Mouse (Mus musculus) layer of hippocampus, postnatal 25 days (tissue): Measurements from ENCODE around the gene Usp16. TPM values are rescaled to one million over a fixed set of nuclear protein-coding genes. Genes with fewer than 3 reads are reported as not detected.

Experiments
- DNase-seq, 2 experiments: peaks; one replicate each; pipeline ENCODE4 v3.0.0; 2022; ENCODE audit warnings: mixed read lengths in 2 of 2, low spot score in 1 of 2; ENCODE audit errors: extremely low spot score in 1 of 2
- total RNA-seq, 2 experiments: library from RNA; stranded (reverse); gene quantifications; 2 replicates each; pipeline ENCODE4 v1.2.3; 2021

Gene Usp16
- 10 to 100 TPM; 36.1 to 46.4 TPM for total RNA-seq

GRCm38 (mm10) chr16:87454419-87455179, at the start of gene Usp16:
Gene Usp16, plus strand, starts transcription at chr16:87454703.
- DNase-seq: peak; percentile 90 to 97

GRCm38 (mm10) chr16:87405001-87405400, 49.5 kb upstream of the Usp16 start:
- DNase-seq: no peak

GRCm38 (mm10) chr16:87420662-87421061, 33.8 kb upstream of the Usp16 start:
- no peak for DNase-seq

- no peak for DNase-seq
Observed at GRCm38 (mm10) chr16:87427516-87427915, 27.0 kb upstream of the Usp16 start.

- DNase-seq: peak; percentile 88 to 97
Observed at GRCm38 (mm10) chr16:87432033-87432814, 22.3 kb upstream of the Usp16 start, which contains the start of gene Ltn1. Gene Ltn1, minus strand, starts transcription at chr16:87432612.

GRCm38 (mm10) chr16:87434266-87434665, 20.2 kb upstream of the Usp16 start:
- no peak for DNase-seq

GRCm38 (mm10) chr16:87434946-87435345, 19.6 kb upstream of the Usp16 start:
- no peak for DNase-seq

GRCm38 (mm10) chr16:87435411-87436205, 18.9 kb upstream of the Usp16 start:
- DNase-seq: no peak

GRCm38 (mm10) chr16:87437096-87437495, 17.4 kb upstream of the Usp16 start:
- DNase-seq: no peak

- no peak for DNase-seq
Observed at GRCm38 (mm10) chr16:87438697-87439096, 15.8 kb upstream of the Usp16 start.

GRCm38 (mm10) chr16:87440184-87440686, 14.3 kb upstream of the Usp16 start, which contains the start of gene Rwdd2b:
Gene Rwdd2b, minus strand, starts transcription at chr16:87440573.
- peak; percentile 84 to 93 for DNase-seq

- DNase-seq: no peak
Observed at GRCm38 (mm10) chr16:87441089-87441488, 13.4 kb upstream of the Usp16 start.

- no peak for DNase-seq
Observed at GRCm38 (mm10) chr16:87442291-87442690, 12.2 kb upstream of the Usp16 start.

GRCm38 (mm10) chr16:87443245-87443644, 11.3 kb upstream of the Usp16 start:
- DNase-seq: no peak

- no peak for DNase-seq
Observed at GRCm38 (mm10) chr16:87444071-87444470, 10.4 kb upstream of the Usp16 start.

- DNase-seq: no peak
Observed at GRCm38 (mm10) chr16:87445110-87445509, 9.4 kb upstream of the Usp16 start.

- no peak for DNase-seq
Observed at GRCm38 (mm10) chr16:87445528-87445927, 9.0 kb upstream of the Usp16 start.

GRCm38 (mm10) chr16:87453226-87453625, 1.3 kb upstream of the Usp16 start:
- DNase-seq: no peak

GRCm38 (mm10) chr16:87455180-87455611, 693 bp downstream of the Usp16 start:
- DNase-seq: peak in 1 of 2 experiments; percentile 20

- no peak for DNase-seq
Observed at GRCm38 (mm10) chr16:87458752-87459151, 4.2 kb downstream of the Usp16 start.
